Mouse (Mus musculus): Measurements from ENCODE around the gene Pin1rt1.

Pin1rt1 gene

DNA sequence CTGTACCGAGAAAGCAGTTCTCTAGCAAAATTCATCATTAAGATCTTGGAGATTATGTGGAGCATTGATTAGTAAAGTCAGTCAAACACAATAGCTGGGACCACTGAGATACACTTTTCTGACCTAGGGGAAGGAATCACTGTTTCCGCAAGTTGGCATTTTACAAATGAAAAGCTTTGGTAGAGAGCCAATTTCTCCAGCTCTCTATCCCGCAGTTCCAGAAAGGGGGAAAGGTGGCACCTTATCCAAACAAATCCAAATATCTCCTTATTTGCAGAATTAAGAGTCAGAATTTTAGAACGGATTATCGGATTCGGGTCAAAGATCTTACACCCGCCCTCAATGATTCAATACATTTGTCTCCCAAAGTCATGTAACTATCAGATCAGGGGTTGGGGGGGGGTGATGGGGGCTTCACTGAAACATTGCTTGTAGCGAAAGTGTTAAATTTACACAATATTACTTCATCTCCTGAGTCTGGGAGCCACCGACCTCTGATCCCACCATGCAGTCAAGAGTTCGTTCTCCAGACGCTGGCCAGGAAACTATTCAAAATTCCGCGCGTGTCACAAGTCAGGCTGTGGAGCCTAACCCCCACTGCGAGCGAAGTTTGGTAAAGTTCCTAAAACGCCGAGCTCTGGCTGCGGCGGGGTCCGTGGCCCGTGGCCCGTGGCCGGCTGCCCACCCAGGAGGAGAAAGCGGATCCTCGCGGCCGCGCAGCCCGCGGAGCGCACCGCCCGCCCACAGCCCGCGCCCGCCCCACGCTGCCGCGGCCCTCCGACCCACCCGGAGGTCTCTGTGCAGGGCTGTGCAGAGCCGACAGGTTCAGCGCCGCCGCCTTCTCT lies 25.9 kb upstream of the Pin1rt1 start:
- no peaks in the 10 kb centered on the region for H3K36me3 ChIP-seq (ENCODE audit: insufficient read depth, low read length)
- peaks cover 36% of the 10 kb centered on the region for H3K4me1 ChIP-seq (replicated peaks; ENCODE audit: low read depth, low read length)
- H3K27me3 ChIP-seq (ENCODE audit: insufficient read depth, low read length): peaks cover 19% of the 10 kb centered on the region
- no peaks in the 10 kb centered on the region for H3K9me3 ChIP-seq (ENCODE audit: low read length)
- H3K4me3 ChIP-seq (replicated peaks; ENCODE audit: low read length): peak overlapping the region; percentile 87
- no peak for TF ChIP-seq POU5F1 (IDR thresholded peaks at IDR 0.05; ENCODE audit: borderline replicate concordance, low read length)
- no peak for TF ChIP-seq CTCF (conservative IDR thresholded peaks at IDR 0.05; ENCODE audit: low read length)
- no peak for TF ChIP-seq NANOG (IDR thresholded peaks at IDR 0.05; ENCODE audit: borderline replicate concordance, low read length)

DNA sequence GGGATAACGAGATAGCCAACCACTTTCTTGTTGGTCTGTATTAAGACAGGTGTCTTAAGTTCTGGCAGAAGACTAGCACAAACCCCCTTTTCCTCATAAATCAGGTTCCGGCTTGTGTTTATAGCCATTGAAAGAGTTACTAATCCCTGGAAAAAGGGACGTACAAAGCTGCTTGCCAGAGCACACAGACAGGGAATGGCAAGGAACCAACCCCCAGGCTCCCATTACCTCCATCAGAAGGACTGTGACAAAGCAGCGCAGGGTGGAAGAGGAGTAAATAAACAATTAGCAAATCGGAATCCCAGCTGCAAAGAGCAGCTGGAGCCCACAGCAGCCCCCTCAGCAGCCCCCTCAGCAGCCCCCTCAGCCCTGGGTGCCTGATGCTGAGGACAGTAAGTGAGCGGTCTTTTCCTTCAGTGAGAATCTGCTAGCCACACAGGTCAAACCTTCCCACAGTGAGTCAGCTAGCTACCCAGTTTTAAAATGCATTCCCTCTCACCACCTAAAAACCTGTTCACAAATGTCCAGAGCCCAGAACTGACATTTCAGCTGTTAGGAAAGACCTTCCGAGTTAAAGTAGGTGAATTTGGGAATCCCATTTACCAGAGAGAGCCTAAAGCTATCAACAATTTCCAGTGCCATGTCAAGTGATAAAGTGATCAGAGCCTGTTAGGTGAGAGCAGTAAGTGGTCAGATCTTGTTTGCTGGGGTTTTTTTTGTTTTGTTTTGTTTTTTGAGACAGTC lies 25.0 kb upstream of the Pin1rt1 start:
- no peaks in the 10 kb centered on the region for H3K9me3 ChIP-seq (ENCODE audit: low read length)
- TF ChIP-seq NANOG (IDR thresholded peaks at IDR 0.05; ENCODE audit: borderline replicate concordance, low read length) (no peak), CTCF (conservative IDR thresholded peaks at IDR 0.05; ENCODE audit: low read length) (no peak), POU5F1 (IDR thresholded peaks at IDR 0.05; ENCODE audit: borderline replicate concordance, low read length) (no peak)
- peaks cover 19% of the 10 kb centered on the region for H3K27me3 ChIP-seq (ENCODE audit: insufficient read depth, low read length)
- H3K4me3 ChIP-seq (replicated peaks; ENCODE audit: low read length): no peak overlapping the region
- H3K36me3 ChIP-seq (ENCODE audit: insufficient read depth, low read length): no peaks in the 10 kb centered on the region
- peaks cover 37% of the 10 kb centered on the region for H3K4me1 ChIP-seq (replicated peaks; ENCODE audit: low read depth, low read length)

DNA sequence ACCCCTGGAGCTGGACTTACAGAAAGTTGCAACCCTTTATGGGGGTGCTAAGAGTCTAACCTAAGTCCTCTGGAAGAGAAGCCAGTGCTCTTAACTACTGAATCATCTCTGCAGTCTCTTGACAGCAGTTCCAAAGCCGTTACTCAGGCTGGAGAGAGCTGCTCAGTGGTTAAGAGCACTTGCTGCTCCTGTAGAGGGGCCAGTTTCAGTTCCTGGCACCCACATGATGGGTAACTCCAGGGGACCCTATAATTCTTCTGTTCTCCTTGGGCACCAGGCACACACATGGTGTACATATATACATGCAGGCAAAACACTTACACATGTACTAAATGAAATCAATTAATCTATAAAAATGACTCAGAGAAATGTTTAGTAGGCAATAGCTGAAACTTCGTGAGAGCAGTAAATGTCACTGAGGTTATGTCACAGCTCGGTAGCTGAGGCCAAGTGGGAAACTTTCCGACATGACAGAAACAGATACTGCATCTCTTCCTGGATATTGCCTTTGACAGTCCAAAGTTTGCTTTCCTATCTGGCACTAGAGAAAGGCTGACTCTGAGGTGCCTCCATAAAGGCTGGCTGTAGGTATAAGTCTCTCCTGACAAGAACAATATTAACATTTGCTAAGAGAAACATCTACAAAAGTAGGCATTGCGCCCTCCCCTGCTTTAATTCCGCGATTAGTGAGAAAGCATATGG lies 24.2 kb upstream of the Pin1rt1 start:
- Histone ChIP-seq H3K4me1 (replicated peaks; ENCODE audit: low read depth, low read length) (peaks cover 39% of the 10 kb centered on the region), H3K36me3 (ENCODE audit: insufficient read depth, low read length) (no peaks in the 10 kb centered on the region), H3K4me3 (replicated peaks; ENCODE audit: low read length) (no peak overlapping the region), H3K27me3 (ENCODE audit: insufficient read depth, low read length) (peaks cover 19% of the 10 kb centered on the region), H3K9me3 (ENCODE audit: low read length) (no peaks in the 10 kb centered on the region)
- TF ChIP-seq NANOG (IDR thresholded peaks at IDR 0.05; ENCODE audit: borderline replicate concordance, low read length) (no peak), CTCF (conservative IDR thresholded peaks at IDR 0.05; ENCODE audit: low read length) (no peak), POU5F1 (IDR thresholded peaks at IDR 0.05; ENCODE audit: borderline replicate concordance, low read length) (no peak)

DNA sequence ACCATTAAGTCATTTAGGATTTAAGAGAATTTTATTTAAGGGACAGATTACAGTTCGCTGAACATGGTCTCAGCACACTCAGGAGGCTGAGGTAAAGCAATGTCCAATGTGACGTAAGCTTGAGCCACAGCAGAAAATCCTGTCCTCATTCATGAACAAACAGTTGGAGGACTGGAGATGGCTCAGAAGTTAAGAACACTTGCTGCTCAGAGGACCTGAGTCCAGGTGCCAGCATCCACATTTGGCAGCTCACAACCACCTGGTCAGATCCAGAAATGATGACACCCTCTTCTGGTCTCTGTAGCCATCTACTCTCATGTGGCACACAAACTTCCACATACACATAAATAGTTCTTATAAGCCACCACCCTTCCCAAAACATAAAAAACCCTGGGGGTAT lies 23.5 kb upstream of the Pin1rt1 start:
- no peaks in the 10 kb centered on the region for H3K9me3 ChIP-seq (ENCODE audit: low read length)
- H3K36me3 ChIP-seq (ENCODE audit: insufficient read depth, low read length): no peaks in the 10 kb centered on the region
- H3K27me3 ChIP-seq (ENCODE audit: insufficient read depth, low read length): peaks cover 19% of the 10 kb centered on the region
- no peak overlapping the region for H3K4me3 ChIP-seq (replicated peaks; ENCODE audit: low read length)
- TF ChIP-seq CTCF (conservative IDR thresholded peaks at IDR 0.05; ENCODE audit: low read length) (no peak), NANOG (IDR thresholded peaks at IDR 0.05; ENCODE audit: borderline replicate concordance, low read length) (no peak), POU5F1 (IDR thresholded peaks at IDR 0.05; ENCODE audit: borderline replicate concordance, low read length) (no peak)
- peaks cover 40% of the 10 kb centered on the region for H3K4me1 ChIP-seq (replicated peaks; ENCODE audit: low read depth, low read length)

DNA sequence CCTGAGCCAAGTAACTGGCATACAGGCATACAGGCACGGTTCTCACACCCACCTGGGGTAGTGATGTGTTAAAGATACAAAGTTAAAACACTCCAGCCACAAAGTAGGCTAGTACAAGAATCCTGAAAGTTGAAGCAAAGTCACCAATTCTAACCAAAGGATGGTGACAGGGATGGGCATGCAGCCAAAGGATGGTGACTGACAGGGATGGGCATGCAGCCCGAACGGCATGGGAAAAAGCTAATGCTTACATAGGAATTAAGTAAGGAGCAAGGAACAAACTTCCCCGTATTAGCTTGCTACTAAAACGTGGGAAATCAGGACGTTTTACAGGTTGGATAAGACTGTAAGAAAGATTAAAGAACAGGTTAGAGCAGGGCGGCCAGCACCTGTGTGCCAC lies 20.1 kb upstream of the Pin1rt1 start:
- peaks cover 40% of the 10 kb centered on the region for H3K4me1 ChIP-seq (replicated peaks; ENCODE audit: low read depth, low read length)
- H3K36me3 ChIP-seq (ENCODE audit: insufficient read depth, low read length): no peaks in the 10 kb centered on the region
- peaks cover 12% of the 10 kb centered on the region for H3K27me3 ChIP-seq (ENCODE audit: insufficient read depth, low read length)
- TF ChIP-seq CTCF (conservative IDR thresholded peaks at IDR 0.05; ENCODE audit: low read length) (no peak), NANOG (IDR thresholded peaks at IDR 0.05; ENCODE audit: borderline replicate concordance, low read length) (no peak), POU5F1 (IDR thresholded peaks at IDR 0.05; ENCODE audit: borderline replicate concordance, low read length) (no peak)
- no peak overlapping the region for H3K4me3 ChIP-seq (replicated peaks; ENCODE audit: low read length)
- H3K9me3 ChIP-seq (ENCODE audit: low read length): no peaks in the 10 kb centered on the region

DNA sequence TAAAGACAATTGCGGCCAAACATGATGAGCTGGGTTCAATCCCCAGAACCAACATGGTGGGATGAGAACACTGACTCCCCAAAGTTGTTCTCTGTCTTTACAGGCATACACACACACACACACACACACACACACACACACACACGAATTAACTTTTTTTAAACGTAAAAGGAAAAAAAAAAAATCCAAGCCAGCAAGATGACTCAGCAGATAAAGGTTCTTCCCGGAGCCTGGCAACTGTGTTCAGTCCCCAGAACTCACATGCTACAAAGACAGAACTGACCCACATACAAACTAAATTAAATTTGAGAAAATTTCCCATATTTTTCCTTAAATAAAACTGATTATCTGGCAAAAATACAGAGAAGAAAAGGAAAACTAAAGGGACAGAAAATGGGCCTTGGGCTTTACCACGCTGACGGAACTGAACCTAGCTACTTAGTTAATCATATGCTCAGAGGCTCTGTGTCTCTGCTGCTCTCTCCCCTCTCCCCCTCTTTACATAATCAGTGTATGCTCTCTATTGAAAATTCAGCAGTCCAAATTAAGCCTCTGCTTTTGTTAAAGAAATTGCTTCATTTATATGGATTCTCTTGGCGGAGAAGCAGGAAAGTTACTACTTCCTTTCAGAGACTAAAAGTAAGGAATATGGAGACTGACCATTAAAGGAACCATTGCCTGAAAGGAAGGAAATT lies 16.5 kb upstream of the Pin1rt1 start:
- peaks cover 42% of the 10 kb centered on the region for H3K4me1 ChIP-seq (replicated peaks; ENCODE audit: low read depth, low read length)
- no peak for TF ChIP-seq POU5F1 (IDR thresholded peaks at IDR 0.05; ENCODE audit: borderline replicate concordance, low read length)
- TF ChIP-seq NANOG (IDR thresholded peaks at IDR 0.05; ENCODE audit: borderline replicate concordance, low read length): no peak
- no peak for TF ChIP-seq CTCF (conservative IDR thresholded peaks at IDR 0.05; ENCODE audit: low read length)
- H3K36me3 ChIP-seq (ENCODE audit: insufficient read depth, low read length): peaks cover 16% of the 10 kb centered on the region
- 0 out of 2 replicates have a peak overlapping the region, but pooled peaks have one; percentile 10 for H3K4me3 ChIP-seq (replicated peaks; ENCODE audit: low read length)
- H3K27me3 ChIP-seq (ENCODE audit: insufficient read depth, low read length): no peaks in the 10 kb centered on the region
- H3K9me3 ChIP-seq (ENCODE audit: low read length): no peaks in the 10 kb centered on the region

DNA sequence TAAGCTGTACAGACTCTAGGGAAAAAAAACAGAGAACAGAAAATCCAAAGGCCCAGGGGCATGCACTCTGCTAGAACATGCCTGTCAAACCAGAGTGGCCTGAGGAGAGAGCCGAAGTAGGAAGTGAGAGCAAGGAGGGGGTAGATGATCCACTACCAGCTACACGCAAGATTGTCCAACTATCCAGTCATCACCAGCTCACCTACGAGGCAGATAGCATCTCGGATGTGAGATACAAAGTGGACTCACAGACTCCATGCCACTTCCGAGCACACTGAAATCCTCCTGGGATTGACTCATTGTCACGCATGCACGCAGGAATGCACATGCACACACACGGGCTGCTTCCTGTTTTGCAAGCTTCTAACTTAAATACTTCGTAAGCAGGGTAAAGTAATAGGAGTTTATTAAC lies 15.9 kb upstream of the Pin1rt1 start:
- Histone ChIP-seq H3K27me3 (ENCODE audit: insufficient read depth, low read length) (no peaks in the 10 kb centered on the region), H3K9me3 (ENCODE audit: low read length) (no peaks in the 10 kb centered on the region), H3K4me3 (replicated peaks; ENCODE audit: low read length) (0 out of 2 replicates have a peak overlapping the region, but pooled peaks have one; percentile 10), H3K36me3 (ENCODE audit: insufficient read depth, low read length) (peaks cover 23% of the 10 kb centered on the region), H3K4me1 (replicated peaks; ENCODE audit: low read depth, low read length) (peaks cover 42% of the 10 kb centered on the region)
- TF ChIP-seq NANOG (IDR thresholded peaks at IDR 0.05; ENCODE audit: borderline replicate concordance, low read length): no peak
- no peak for TF ChIP-seq CTCF (conservative IDR thresholded peaks at IDR 0.05; ENCODE audit: low read length)
- TF ChIP-seq POU5F1 (IDR thresholded peaks at IDR 0.05; ENCODE audit: borderline replicate concordance, low read length): no peak

All from E14TG2a.4 (cell line).